Mouse (Mus musculus): ENCODE results near the gene Prrg2.

The Prrg2 gene

GRCm38 (mm10) chr7:45058607-45059571 lies 3.6 kb downstream of the Prrg2 start:
- no peak for DNase-seq (ENCODE audit: low read depth, low spot score)

GRCm38 (mm10) chr7:45056972-45057348 lies 5.5 kb downstream of the Prrg2 start:
- no peak for DNase-seq (ENCODE audit: low read depth, low spot score)

GRCm38 (mm10) chr7:45056329-45056971 lies 6.0 kb downstream of the Prrg2 start:
- no peak for DNase-seq (ENCODE audit: low read depth, low spot score)

GRCm38 (mm10) chr7:45053931-45054510 lies 8.5 kb downstream of the Prrg2 start:
- DNase-seq (ENCODE audit: low read depth, low spot score) = peak; percentile 99

GRCm38 (mm10) chr7:45053117-45053930 lies 9.2 kb downstream of the Prrg2 start:
- peak; percentile 76 for DNase-seq (ENCODE audit: low read depth, low spot score)

GRCm38 (mm10) chr7:45052862-45053116 lies 9.7 kb downstream of the Prrg2 start, which contains the start of gene Prr12:
Gene Prr12 (minus strand): TSS chr7:45052881.
- no peak for DNase-seq (ENCODE audit: low read depth, low spot score)

GRCm38 (mm10) chr7:45052181-45052861 lies 10.2 kb downstream of the Prrg2 start:
- no peak for DNase-seq (ENCODE audit: low read depth, low spot score)

GRCm38 (mm10) chr7:45051601-45051974 lies 10.9 kb downstream of the Prrg2 start:
- no peak for DNase-seq (ENCODE audit: low read depth, low spot score)

- DNase-seq (ENCODE audit: low read depth, low spot score) = peak; percentile 82
These were observed 11.4 kb downstream of the Prrg2 start for GRCm38 (mm10) chr7:45050945-45051600.

- DNase-seq (ENCODE audit: low read depth, low spot score) = no peak
These were observed 13.4 kb downstream of the Prrg2 start for GRCm38 (mm10) chr7:45048923-45049657.

- no peak for DNase-seq (ENCODE audit: low read depth, low spot score)
These were observed 14.2 kb downstream of the Prrg2 start for GRCm38 (mm10) chr7:45048001-45048890.

- no peak for DNase-seq (ENCODE audit: low read depth, low spot score)
These were observed 15.0 kb downstream of the Prrg2 start for GRCm38 (mm10) chr7:45047491-45047890.

GRCm38 (mm10) chr7:45046853-45047350 lies 15.6 kb downstream of the Prrg2 start:
- no peak for DNase-seq (ENCODE audit: low read depth, low spot score)

- no peak for DNase-seq (ENCODE audit: low read depth, low spot score)
These were observed 16.7 kb downstream of the Prrg2 start for GRCm38 (mm10) chr7:45045741-45046140.

GRCm38 (mm10) chr7:45043307-45043706 lies 19.2 kb downstream of the Prrg2 start:
- no peak for DNase-seq (ENCODE audit: low read depth, low spot score)

GRCm38 (mm10) chr7:45040851-45041250 lies 21.6 kb downstream of the Prrg2 start:
- no peak for DNase-seq (ENCODE audit: low read depth, low spot score)

- DNase-seq (ENCODE audit: low read depth, low spot score) = no peak
These were observed 24.1 kb downstream of the Prrg2 start for GRCm38 (mm10) chr7:45038411-45038810.

- no peak for DNase-seq (ENCODE audit: low read depth, low spot score)
These were observed 24.6 kb downstream of the Prrg2 start for GRCm38 (mm10) chr7:45037720-45038361.

Measured in telencephalon, adult 2 months (tissue).